Comparison of ENCODE assay signal across 8 mouse cellular contexts in the genomic region with DNA sequence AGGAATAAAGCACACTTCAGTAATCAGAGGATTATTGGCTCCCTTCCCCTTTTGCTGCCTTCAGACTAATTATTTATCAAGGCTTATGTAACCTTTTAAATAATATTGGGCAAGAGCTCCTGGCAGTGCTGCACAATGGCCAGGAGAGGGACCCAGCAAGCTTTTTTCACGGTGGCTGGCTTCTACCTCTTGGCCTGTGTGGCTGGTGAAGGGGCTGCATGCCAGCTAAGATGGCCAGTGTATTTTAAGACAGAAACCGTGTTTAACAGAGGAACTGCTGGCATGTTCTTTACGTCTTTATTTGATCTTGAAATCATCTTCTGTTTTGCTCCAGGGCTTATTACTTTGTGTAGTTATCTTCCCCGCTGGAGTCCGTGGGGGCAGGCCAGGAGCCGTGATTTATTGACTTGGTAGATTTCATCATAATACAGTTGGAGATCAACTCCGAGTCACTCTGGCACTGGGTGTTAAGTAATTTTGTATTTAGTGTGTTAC. TPM values are rescaled to one million over a fixed set of nuclear protein-coding genes. Genes with fewer than 3 reads are reported as not detected.
DNase-seq lines count a peak whose midpoint lies in the region; ATAC-seq and TF ChIP-seq lines count a peak whose summit lies in the region.

No protein-coding gene starts in this region.

- intact Hi-C loops in left cerebral cortex, postnatal 36 days (cut with DNase I) = loop anchor here (2.0 kb wide), 1 partner anchor 95 kb away; no protein-coding TSS in a partner anchor

- TF ChIP-seq CTCF in lung, adult 2 months (IDR thresholded peaks at IDR 0.05; ENCODE audit: insufficient read depth, low read length) = peak; percentile 67

- ATAC-seq in hematopoietic stem cell, adult 5-6 weeks (replicated peaks in 1 of 2; ENCODE audit: insufficient read depth in 1 of 2, low FRiP score in 2 of 2, low TSS enrichment in 1 of 2, low read depth in 1 of 2, poor library complexity in 2 of 2, severe bottlenecking in 2 of 2) = peak; percentile 68 to 74

- DNase-seq in left cerebral cortex, adult 11 months (ENCODE audit: low spot score) = peak; percentile 57
- no peak for DNase-seq in left cerebral cortex, postnatal 36 days (ENCODE audit: low spot score in 2 of 2)
- DNase-seq in R1 (ENCODE audit: low read depth, low spot score) = peak; percentile 54
- peak; percentile 77 to 86 for DNase-seq in cerebellum, postnatal 25 days
- no peak for DNase-seq in lung, adult 2 months
- peak; percentile 42 for DNase-seq in testis, postnatal 14 days (ENCODE audit: low spot score)
- no peak for DNase-seq in thymus, postnatal 14 days

- H3K4me3 ChIP-seq in lung, adult 2 months (replicated peaks; ENCODE audit: extremely low read depth, low read depth, low read length) = no peak overlapping the region

- 46% methylated on average over 7 of the region's 7 CpGs for WGBS in lung, adult 2 months

- H3K4me1 ChIP-seq in lung, adult 2 months (ENCODE audit: control insufficient read depth, insufficient read depth, low read length) = 0 out of 2 replicates have a peak, but pooled peaks cover 4% of the 10 kb centered on the region

- TF ChIP-seq POLR2A in lung, adult 2 months (IDR thresholded peaks at IDR 0.05; ENCODE audit: borderline replicate concordance, extremely low read depth, low read depth, low read length) = no peak

RNA-seq across cellular contexts. Expression of gene Crcp, which starts 15.2 kb away (rescaled TPM):
- 10 to 100 TPM; 33.9 to 36.6 TPM for total RNA-seq in left cerebral cortex, postnatal 36 days (2021)
- 38.3 and 49.5 TPM in 2 replicates for total RNA-seq in hematopoietic stem cell, adult 5-6 weeks (2017)
- polyA plus RNA-seq in lung, adult 2 months (2012; rRNA removed) = 9.4 and 12.9 TPM in 2 replicates

RNA-seq across cellular contexts. Expression of gene Asl, which starts 15.2 kb away (rescaled TPM):
- total RNA-seq in left cerebral cortex, postnatal 36 days (2021) = 10 to 100 TPM; 17.7 to 19.9 TPM
- total RNA-seq in hematopoietic stem cell, adult 5-6 weeks (2017) = 27.1 and 29.8 TPM in 2 replicates
- 22.1 and 27.3 TPM in 2 replicates for polyA plus RNA-seq in lung, adult 2 months (2012; rRNA removed)

RNA-seq across cellular contexts. Expression of gene Tpst1, which starts 28.9 kb away (rescaled TPM):
- total RNA-seq in left cerebral cortex, postnatal 36 days (2021) = 10 to 100 TPM; 33.2 to 35.3 TPM
- 6.9 and 7.3 TPM in 2 replicates for total RNA-seq in hematopoietic stem cell, adult 5-6 weeks (2017)
- 24.4 and 24.5 TPM in 2 replicates for polyA plus RNA-seq in lung, adult 2 months (2012; rRNA removed)

RNA-seq across cellular contexts. Expression of gene Gusb, which starts 41.4 kb away (rescaled TPM):
- 10 to 100 TPM; 10.5 to 11.8 TPM for total RNA-seq in left cerebral cortex, postnatal 36 days (2021)
- 37.8 and 43.7 TPM in 2 replicates for total RNA-seq in hematopoietic stem cell, adult 5-6 weeks (2017)
- polyA plus RNA-seq in lung, adult 2 months (2012; rRNA removed) = 39.0 and 44.8 TPM in 2 replicates

Comparison
In these comparisons a context has a peak if more than half of its experiments do, and no peak if none do; other contexts are left out.
1. DNase-seq: peak in left cerebral cortex, adult 11 months (single experiment), R1 (single experiment), cerebellum, postnatal 25 days (2 of 2) and testis, postnatal 14 days (single experiment); none in left cerebral cortex, postnatal 36 days (0 of 2), lung, adult 2 months (single experiment) and thymus, postnatal 14 days (single experiment).